ENCODE assay signal across 8 mouse cellular contexts in genomic region chr13:64020902-64021311, GRCm38 (mm10).
DNase-seq lines count a peak whose midpoint lies in the region; ATAC-seq lines count a peak whose summit lies in the region.

No protein-coding gene starts in this region.

- peak overlapping the region; percentile 52 for H3K27ac ChIP-seq in kidney, embryonic 15.5 days
- no peak overlapping the region; the same call in 1 of the 2 replicates for H3K27ac ChIP-seq in embryonic facial prominence, embryonic 11.5 days (replicated peaks; ENCODE audit: low read depth, low read length)
- H3K27ac ChIP-seq in heart, embryonic 14.5 days (replicated peaks in 1 of 2; ENCODE audit: control insufficient read depth in 1 of 2, insufficient read depth in 1 of 2, low read depth in 2 of 2, low read length in 2 of 2) = no peak overlapping the region
- peak overlapping the region; percentile 57 for H3K27ac ChIP-seq in midbrain, embryonic 10.5 days (replicated peaks)

- H3K9ac ChIP-seq in kidney, embryonic 15.5 days = no peak overlapping the region
- no peak overlapping the region; the same call in 1 of the 2 replicates for H3K9ac ChIP-seq in embryonic facial prominence, embryonic 11.5 days (replicated peaks; ENCODE audit: low read length)
- no peak overlapping the region for H3K9ac ChIP-seq in heart, embryonic 14.5 days (ENCODE audit: low read length)

- no peaks in the 10 kb centered on the region for H3K9me3 ChIP-seq in kidney, embryonic 15.5 days (replicated peaks)
- H3K9me3 ChIP-seq in embryonic facial prominence, embryonic 11.5 days (replicated peaks; ENCODE audit: control insufficient read depth, low read length) = no peaks in the 10 kb centered on the region
- H3K9me3 ChIP-seq in heart, embryonic 14.5 days (ENCODE audit: control insufficient read depth, low read length) = no peaks in the 10 kb centered on the region
- H3K9me3 ChIP-seq in midbrain, embryonic 10.5 days (replicated peaks) = no peaks in the 10 kb centered on the region

- H3K36me3 ChIP-seq in kidney, embryonic 15.5 days = no peaks in the 10 kb centered on the region
- no peaks in the 10 kb centered on the region for H3K36me3 ChIP-seq in embryonic facial prominence, embryonic 11.5 days (replicated peaks; ENCODE audit: control insufficient read depth, insufficient read depth, low read depth, low read length)
- no peaks in the 10 kb centered on the region for H3K36me3 ChIP-seq in heart, embryonic 14.5 days (ENCODE audit: control insufficient read depth, insufficient read depth, low read length)
- no peaks in the 10 kb centered on the region for H3K36me3 ChIP-seq in midbrain, embryonic 10.5 days

- ATAC-seq in kidney, embryonic 15.5 days (replicated peaks; ENCODE audit: low FRiP score) = peak; percentile 89
- ATAC-seq in embryonic facial prominence, embryonic 11.5 days (replicated peaks; ENCODE audit: insufficient number of reproducible peaks, low FRiP score, low TSS enrichment, low read depth) = peak; percentile 98
- ATAC-seq in heart, embryonic 14.5 days (ENCODE audit: insufficient number of reproducible peaks, insufficient read depth, low FRiP score, low read depth) = peak; percentile 79
- ATAC-seq in inflammation-experienced regulatory T-cells, adult 6 months = no peak

- no peak for DNase-seq in kidney, adult 8-10 months
- peak; percentile 71 for DNase-seq in embryonic facial prominence, embryonic 11.5 days (ENCODE audit: low spot score)
- DNase-seq in layer of hippocampus, postnatal 14 days (ENCODE audit: low spot score in 2 of 2) = peak; percentile 78 to 86
- DNase-seq in midbrain, embryonic 10.5 days (ENCODE audit: low spot score) = peak; percentile 34
- DNase-seq in yolk sac, embryonic 10.5 days (ENCODE audit: low spot score) = peak; percentile 63

- H3K27me3 ChIP-seq in kidney, embryonic 15.5 days = no peaks in the 10 kb centered on the region
- H3K27me3 ChIP-seq in embryonic facial prominence, embryonic 11.5 days (ENCODE audit: control insufficient read depth, insufficient read depth, low read length) = no peaks in the 10 kb centered on the region
- no peaks in the 10 kb centered on the region for H3K27me3 ChIP-seq in heart, embryonic 14.5 days (ENCODE audit: control insufficient read depth, insufficient read depth, low read length)
- H3K27me3 ChIP-seq in midbrain, embryonic 10.5 days (ENCODE audit: low read depth, poor library complexity, severe bottlenecking) = no peaks in the 10 kb centered on the region

- no peak overlapping the region for H3K4me2 ChIP-seq in kidney, embryonic 15.5 days
- no peak overlapping the region for H3K4me2 ChIP-seq in embryonic facial prominence, embryonic 11.5 days (ENCODE audit: low read depth, low read length)
- H3K4me2 ChIP-seq in heart, embryonic 14.5 days (ENCODE audit: low read length) = peak overlapping the region; percentile 36

- H3K4me3 ChIP-seq in kidney, embryonic 15.5 days (replicated peaks) = no peak overlapping the region
- no peak overlapping the region for H3K4me3 ChIP-seq in embryonic facial prominence, embryonic 11.5 days (ENCODE audit: low read depth, low read length)
- no peak overlapping the region for H3K4me3 ChIP-seq in heart, embryonic 14.5 days (ENCODE audit: control insufficient read depth in 1 of 2, insufficient read depth in 1 of 2, low read depth in 1 of 2, low read length in 2 of 2)
- H3K4me3 ChIP-seq in midbrain, embryonic 10.5 days = no peak overlapping the region

- H3K4me1 ChIP-seq in kidney, embryonic 15.5 days = peaks cover 34% of the 10 kb centered on the region
- peaks cover 3% of the 10 kb centered on the region; the same call in 1 of the 2 replicates for H3K4me1 ChIP-seq in embryonic facial prominence, embryonic 11.5 days (ENCODE audit: control insufficient read depth, insufficient read depth, low read length)
- H3K4me1 ChIP-seq in heart, embryonic 14.5 days (ENCODE audit: control insufficient read depth in 2 of 2, insufficient read depth in 2 of 2, low read length in 2 of 2) = peaks cover 6 to 10% of the 10 kb centered on the region in 2 experiments; a peak in 3 of 4 replicates
- peaks cover 21% of the 10 kb centered on the region for H3K4me1 ChIP-seq in midbrain, embryonic 10.5 days

- WGBS in kidney, embryonic 15.5 days = 41% methylated on average over 7 of the region's 7 CpGs
- WGBS in embryonic facial prominence, embryonic 11.5 days = 27% methylated on average over 7 of the region's 7 CpGs
- 14% methylated on average over 7 of the region's 7 CpGs for WGBS in heart, embryonic 14.5 days
- 61% methylated on average over 7 of the region's 7 CpGs for WGBS in midbrain, embryonic 10.5 days

Comparison
In these comparisons a context has a peak if more than half of its experiments do, and no peak if none do; other contexts are left out.
1. H3K27ac ChIP-seq: peak in kidney, embryonic 15.5 days (single experiment) and midbrain, embryonic 10.5 days (single experiment); none in embryonic facial prominence, embryonic 11.5 days (single experiment) and heart, embryonic 14.5 days (0 of 2).
2. DNase-seq: peak in embryonic facial prominence, embryonic 11.5 days (single experiment), layer of hippocampus, postnatal 14 days (2 of 2), midbrain, embryonic 10.5 days (single experiment) and yolk sac, embryonic 10.5 days (single experiment); none in kidney, adult 8-10 months (0 of 2).